Mouse (Mus musculus): ENCODE results near the gene Ctnna3.

- TF ChIP-seq CTCF (IDR thresholded peaks at IDR 0.05; ENCODE audit: low read depth) (no peak), EP300 (IDR thresholded peaks at IDR 0.05; ENCODE audit: low read depth) (no peak)
Observed at GRCm38 (mm10) chr10:63933946-63934345, 504.0 kb downstream of the Ctnna3 start.
